Mouse (Mus musculus) testis, postnatal 14 days (tissue): ENCODE measurements around the gene Lsmem1.

Source experiments
- DNase-seq: peaks from one replicate; pipeline ENCODE4 v3.0.0; 2021; ENCODE audit warnings: low spot score

Lsmem1 gene

DNA sequence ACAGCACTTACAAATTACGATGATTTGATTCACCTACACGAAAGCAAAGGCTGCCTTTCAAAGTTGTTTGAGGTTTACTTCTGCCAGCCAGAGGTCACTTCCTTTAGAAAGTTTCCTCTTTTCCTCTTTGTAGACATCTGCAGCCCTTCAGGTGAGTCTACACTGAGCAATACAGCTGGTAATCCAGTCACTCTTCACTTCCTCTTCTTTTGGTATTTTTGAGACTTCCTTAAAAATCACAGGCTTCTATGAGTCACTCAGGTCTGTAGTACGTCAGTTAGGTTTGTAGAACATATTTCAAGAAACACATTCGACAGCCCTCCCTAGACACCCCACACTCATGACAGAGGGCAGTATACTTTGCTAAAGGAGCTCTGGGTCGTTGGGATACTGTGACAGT, 58.6 kb downstream of the Lsmem1 start:
- no peak for DNase-seq

DNA sequence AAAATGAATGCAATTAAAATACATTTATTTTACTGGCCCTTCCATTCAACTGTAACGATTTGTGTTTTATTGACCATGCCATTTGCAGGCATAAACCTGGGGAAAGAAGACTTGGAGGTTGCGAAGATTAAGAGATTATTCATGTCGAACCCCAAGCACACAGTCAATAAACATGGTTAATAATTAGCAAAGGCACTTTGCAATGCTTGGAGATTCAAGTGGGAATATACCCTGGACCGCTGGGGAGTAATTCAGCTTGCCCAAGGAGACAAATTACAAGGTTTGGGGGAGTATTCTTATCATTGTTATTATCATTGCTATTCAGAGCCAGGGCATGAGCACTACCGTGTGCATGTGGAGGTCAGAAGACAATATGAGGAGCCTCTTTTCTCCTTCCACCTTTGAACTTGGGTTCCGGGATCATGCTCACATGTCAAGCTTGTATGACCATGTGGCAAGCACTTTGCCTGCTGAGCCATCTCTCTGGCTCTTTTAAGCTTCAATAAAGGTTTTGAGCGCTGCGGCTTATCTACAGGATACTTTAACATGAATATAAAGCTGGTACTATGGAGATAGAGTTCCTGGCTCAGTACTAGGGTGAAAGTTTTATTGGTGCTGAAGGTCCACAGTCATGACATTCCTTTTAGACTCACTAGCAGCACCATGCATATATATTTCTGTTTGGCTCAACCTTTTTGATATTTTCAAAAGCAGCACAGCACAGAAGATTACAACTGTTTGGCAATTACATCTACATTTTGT, 59.6 kb downstream of the Lsmem1 start:
- DNase-seq: no peak

- DNase-seq: no peak
Measured at GRCm38 (mm10) chr12:40134529-40134928, 64.8 kb downstream of the Lsmem1 start.

DNA sequence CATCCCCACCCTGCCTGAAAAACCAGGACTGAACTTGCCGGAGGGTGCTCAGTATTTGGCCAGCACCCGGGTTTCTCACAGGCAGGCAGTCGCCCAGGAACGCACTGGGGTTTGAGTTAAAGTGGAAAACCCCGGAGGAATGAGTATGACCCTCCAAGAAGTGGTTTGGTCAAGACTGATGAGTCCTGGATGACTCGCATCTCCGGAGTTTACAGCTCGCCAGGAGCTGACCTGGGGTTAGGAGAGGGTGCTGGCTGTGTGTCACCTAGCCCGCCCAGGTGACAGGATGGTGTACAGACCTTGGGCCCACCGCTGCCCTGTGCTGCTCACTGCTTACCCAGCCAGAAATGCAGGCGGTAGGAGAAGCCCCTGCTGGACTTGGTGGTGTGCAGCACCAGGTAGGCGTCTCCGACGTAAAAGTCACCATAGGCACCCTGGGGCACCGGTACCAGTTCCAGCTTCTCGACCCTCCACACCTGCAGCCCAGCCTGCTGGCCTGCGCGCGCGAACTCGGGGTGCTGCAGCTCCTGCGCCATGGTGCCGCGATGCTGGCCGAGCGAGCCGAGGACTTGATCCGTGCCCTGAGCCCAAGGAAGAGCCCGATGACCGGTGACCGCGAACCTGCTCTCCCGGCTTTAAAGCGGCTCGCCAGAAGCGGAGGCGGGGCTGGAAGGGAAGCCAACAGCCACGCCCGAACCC, 65.6 kb downstream of the Lsmem1 start, which contains the start of gene Scin:
Gene Scin (minus strand): TSS at position 656 of the 699 bp plus-strand sequence.
- DNase-seq: peak; percentile 12

DNA sequence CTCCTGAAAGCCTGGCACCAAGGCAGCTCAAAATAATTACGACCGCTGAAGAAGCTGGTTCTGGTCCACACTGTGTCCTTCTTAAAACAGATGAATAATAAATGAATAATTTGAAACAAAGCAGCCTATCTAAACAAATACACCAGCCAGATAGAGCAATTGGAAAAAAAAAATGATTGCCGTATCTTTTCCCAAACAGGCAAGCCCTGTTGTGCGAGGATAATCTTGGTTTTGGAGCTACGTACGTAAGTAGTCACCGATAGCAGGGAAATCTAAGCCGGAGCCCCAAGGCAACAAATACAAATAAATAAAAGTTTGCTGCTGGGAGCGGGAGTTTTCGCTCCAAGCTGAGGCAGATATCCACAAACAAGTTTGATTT, 66.1 kb downstream of the Lsmem1 start:
- DNase-seq: no peak
